Mouse (Mus musculus) embryonic facial prominence, embryonic 13.5 days (tissue): ENCODE results near the gene Htra2. TPM values are rescaled to one million over a fixed set of nuclear protein-coding genes. Genes with fewer than 3 reads are reported as not detected.
A peak's percentile ranks its signal among the peaks of the same experiment; 100 is the strongest.

ENCODE experiments used
- ATAC-seq: fragments of 200-750 bp; cut with Nextera tagmentation; 2 replicates; pipeline ENCODE4 v1.8.0; 2017; ENCODE audit warnings: low read depth; ENCODE audit not compliant: insufficient number of reproducible peaks, insufficient read depth, low FRiP score, low TSS enrichment
- H3K27ac ChIP-seq: fragments of 300-500 bp; sonication (generic); 2 replicates; pipeline ENCODE4 v1.5.1; 2015; ENCODE audit warnings: moderate library complexity, mild to moderate bottlenecking, inconsistent platforms
- H3K27me3 ChIP-seq: fragments of 300-500 bp; sonication (generic); 2 replicates; pipeline ENCODE4 v1.6.1; 2015; ENCODE audit warnings: mild to moderate bottlenecking, inconsistent platforms
- H3K36me3 ChIP-seq: fragments of 300-500 bp; sonication (generic); 2 replicates; pipeline ENCODE4 v1.6.1; 2015; ENCODE audit warnings: mild to moderate bottlenecking, inconsistent platforms
- H3K4me1 ChIP-seq: fragments of 300-500 bp; sonication (generic); 2 replicates; pipeline ENCODE4 v1.6.1; 2015; ENCODE audit warnings: inconsistent platforms
- H3K4me2 ChIP-seq: fragments of 300-500 bp; sonication (generic); 2 replicates; pipeline ENCODE4 v1.6.1; 2015; ENCODE audit warnings: moderate library complexity, mild to moderate bottlenecking, inconsistent platforms
- H3K4me3 ChIP-seq: fragments of 300-500 bp; sonication (generic); 2 replicates; pipeline ENCODE4 v1.5.1; 2015; ENCODE audit warnings: mild to moderate bottlenecking, inconsistent platforms
- H3K9ac ChIP-seq: fragments of 300-500 bp; sonication (generic); 2 replicates; pipeline ENCODE4 v1.6.1; 2015; ENCODE audit warnings: mild to moderate bottlenecking, inconsistent platforms
- H3K9me3 ChIP-seq: fragments of 300-500 bp; sonication (generic); 2 replicates; pipeline ENCODE4 v1.6.1; 2016; ENCODE audit warnings: inconsistent platforms
- WGBS: fragments of 180-500 bp; shearing (Covaris S2); methylation state at CpG from one replicate; pipeline ENCODE4 v1.1.7; 2015; ENCODE audit warnings: mixed read lengths; 5-methylcytosine and 5-hydroxymethylcytosine counted together
- polyA plus RNA-seq: library from polyadenylated mRNA; unstranded; fragments of >200 nt; fragmentation: Nextera tagmentation; extraction: Ambion mirVana; gene quantifications from 2 replicates; pipeline ENCODE4 v1.2.1, GENCODE M21; 2015

Gene Htra2
- polyA plus RNA-seq, 1 experiment from 2014 or later = 72.6 TPM

DNA sequence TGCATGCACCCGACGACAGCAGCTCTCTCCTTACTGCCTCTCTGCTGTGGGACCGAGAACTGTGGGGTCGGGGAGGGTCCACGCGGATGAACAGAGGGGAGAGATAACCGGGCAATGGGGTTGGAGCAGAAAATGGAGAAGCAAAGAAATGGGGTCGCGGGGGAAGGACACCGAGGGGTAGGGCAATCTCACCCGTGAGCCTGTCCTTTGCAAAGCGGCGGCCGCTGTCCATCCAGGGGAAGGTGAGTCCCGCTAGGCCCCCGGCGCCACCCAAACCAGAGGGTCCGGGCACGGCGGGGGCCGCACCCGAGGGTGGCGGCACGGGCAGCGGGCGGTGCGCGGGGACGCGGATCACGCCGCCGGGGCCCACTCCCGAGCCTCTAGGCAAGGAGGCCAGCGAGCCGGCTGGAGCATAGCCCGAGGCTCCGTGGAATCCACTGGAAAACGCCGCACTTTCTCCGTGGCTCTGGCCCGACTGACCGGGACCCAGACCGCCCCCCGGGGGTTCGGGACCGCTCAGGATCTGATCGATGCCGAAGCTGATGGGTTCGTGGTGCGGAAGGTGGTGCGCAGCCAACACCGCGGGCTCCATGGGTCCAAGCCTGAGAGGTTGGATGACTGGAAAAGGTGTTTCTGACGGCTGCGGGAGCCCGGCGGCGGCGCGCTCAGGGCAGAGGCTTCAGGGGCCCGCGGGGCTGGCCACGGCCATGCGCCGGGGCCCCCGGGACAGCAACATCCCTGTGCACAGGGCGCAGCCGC lies 14.6 kb upstream of the Htra2 start:
- H3K27me3 ChIP-seq = peaks cover 99% of the 10 kb centered on the region
- no peaks in the 10 kb centered on the region for H3K9me3 ChIP-seq
- peak overlapping the region; percentile 54 for H3K4me2 ChIP-seq
- no peak; the same call in 1 of the 2 replicates for ATAC-seq
- no peaks in the 10 kb centered on the region for H3K36me3 ChIP-seq
- peaks cover 35% of the 10 kb centered on the region for H3K4me1 ChIP-seq
- H3K9ac ChIP-seq = 0 out of 2 replicates have a peak overlapping the region, but pooled peaks have one; percentile 27
- under 1% methylated on average over 66 of the region's 69 CpGs for WGBS
- no peak overlapping the region for H3K27ac ChIP-seq
- peak overlapping the region; percentile 33 for H3K4me3 ChIP-seq

DNA sequence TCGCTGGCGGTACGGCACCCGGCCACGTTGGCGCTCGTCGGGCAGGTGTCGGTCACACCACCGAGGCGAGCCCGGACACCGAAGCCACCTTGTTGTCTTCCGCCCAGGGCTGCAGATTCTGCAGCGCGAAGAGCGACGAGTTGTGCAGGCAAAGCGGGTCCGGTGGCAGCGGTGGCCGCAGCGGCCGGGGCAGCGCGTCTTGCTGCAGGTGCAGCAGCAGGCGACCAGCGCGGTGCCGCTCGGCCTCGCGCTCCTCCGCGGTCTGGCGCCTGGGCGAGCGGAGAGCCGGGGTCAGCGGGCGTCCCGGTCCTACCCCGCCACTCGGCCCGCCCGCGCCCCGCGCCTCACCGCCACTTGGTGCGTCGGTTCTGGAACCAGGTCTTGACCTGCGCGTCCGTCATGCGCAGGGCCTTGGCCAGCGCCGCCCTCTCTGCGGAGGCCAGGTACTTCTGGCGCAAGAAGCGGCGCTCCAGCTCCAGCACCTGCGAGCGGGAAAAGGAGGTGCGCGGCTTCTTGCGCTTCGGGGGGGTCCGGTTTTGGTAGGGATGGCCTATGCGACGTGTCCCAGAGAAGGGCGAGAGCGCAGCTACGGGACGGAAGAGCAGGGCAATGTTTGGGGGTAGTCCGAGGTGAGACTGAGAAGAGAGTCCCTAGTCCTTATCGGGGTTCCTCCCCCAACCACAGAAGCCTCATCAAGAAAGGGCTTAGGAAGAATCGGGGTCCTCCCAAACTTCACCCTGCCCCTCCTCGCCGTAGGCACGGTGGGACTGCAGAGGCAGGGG lies 13.8 kb upstream of the Htra2 start:
- peaks cover 35% of the 10 kb centered on the region for H3K4me1 ChIP-seq
- H3K4me2 ChIP-seq = peak overlapping the region; percentile 41
- no peaks in the 10 kb centered on the region for H3K36me3 ChIP-seq
- no peak for ATAC-seq
- H3K27me3 ChIP-seq = peaks cover 99% of the 10 kb centered on the region
- no peak overlapping the region for H3K9ac ChIP-seq
- WGBS = 2% methylated on average over 80 of the region's 81 CpGs
- H3K27ac ChIP-seq = no peak overlapping the region
- H3K9me3 ChIP-seq = no peaks in the 10 kb centered on the region
- peak overlapping the region; percentile 33 for H3K4me3 ChIP-seq

DNA sequence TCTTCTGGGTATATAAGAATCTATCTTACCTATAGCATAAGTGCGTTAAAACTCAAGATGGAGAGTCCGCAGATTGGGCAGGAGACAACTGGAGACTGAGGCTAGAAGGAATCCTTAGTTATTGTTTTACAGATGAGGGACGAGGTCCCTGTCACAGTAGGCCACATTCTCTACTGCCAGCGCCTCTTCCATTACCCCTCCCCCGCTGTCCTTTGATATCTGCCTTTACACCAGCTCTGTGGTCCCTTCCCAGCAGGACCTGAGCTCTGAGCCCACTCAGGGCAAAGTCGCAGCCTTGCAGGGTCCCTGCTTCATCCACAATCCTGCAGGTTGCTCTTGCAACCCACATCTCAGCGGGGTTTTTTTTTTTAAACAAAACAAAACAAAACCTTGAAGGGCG lies 13.1 kb upstream of the Htra2 start:
- H3K9me3 ChIP-seq = no peaks in the 10 kb centered on the region
- WGBS = 4% methylated on average over 8 of the region's 8 CpGs
- H3K4me2 ChIP-seq = no peak overlapping the region
- no peaks in the 10 kb centered on the region for H3K36me3 ChIP-seq
- peaks cover 100% of the 10 kb centered on the region for H3K27me3 ChIP-seq
- peaks cover 35% of the 10 kb centered on the region for H3K4me1 ChIP-seq
- H3K9ac ChIP-seq = no peak overlapping the region
- no peak for ATAC-seq
- H3K27ac ChIP-seq = no peak overlapping the region
- peak overlapping the region; percentile 33; the same call in 1 of the 2 replicates for H3K4me3 ChIP-seq

DNA sequence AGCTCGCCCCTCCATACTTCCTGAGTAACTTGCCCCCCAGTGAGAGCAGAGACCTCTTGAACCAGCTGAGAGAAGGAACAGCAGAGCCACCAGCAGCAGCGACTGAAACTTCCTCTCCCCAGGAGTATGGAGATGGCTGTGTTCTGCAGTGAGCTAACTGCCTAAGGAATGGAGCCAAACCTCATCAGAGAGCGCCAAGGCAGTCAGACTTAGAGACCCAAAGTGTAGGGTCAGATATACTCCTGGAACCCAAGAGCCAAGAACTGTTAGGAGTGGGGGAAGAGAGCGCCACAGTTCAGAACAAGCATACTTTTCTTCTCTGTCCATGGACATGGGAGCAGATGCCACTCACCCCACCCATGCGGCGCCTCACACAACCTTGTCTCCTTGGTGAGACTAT lies 11.4 kb upstream of the Htra2 start:
- Histone ChIP-seq H3K27ac (no peak overlapping the region), H3K4me1 (peaks cover 32% of the 10 kb centered on the region), H3K4me2 (no peak overlapping the region), H3K36me3 (no peaks in the 10 kb centered on the region), H3K9ac (no peak overlapping the region), H3K9me3 (no peaks in the 10 kb centered on the region), H3K4me3 (no peak overlapping the region), H3K27me3 (peaks cover 100% of the 10 kb centered on the region)
- ATAC-seq = no peak
- 30% methylated on average over 6 of the region's 6 CpGs for WGBS

DNA sequence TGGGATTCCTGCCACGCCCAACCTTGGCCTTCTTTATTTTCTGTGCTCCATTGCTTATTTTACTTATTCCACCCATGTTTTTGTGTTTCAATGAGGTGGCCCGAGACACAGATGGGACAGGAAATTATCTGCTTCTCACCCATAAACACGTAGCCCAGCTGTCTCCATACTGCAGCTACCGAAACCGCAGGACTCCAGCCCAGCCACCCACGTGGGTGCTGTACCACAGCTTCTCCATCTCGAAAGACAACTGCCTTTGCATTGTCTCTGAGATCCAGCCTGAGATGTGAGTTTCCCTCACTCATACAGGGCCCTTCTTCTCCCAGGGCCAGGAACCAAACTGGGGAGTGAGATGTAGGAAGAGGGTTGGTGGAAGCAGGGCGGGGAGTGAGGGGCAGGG lies 10.9 kb upstream of the Htra2 start:
- H3K4me2 ChIP-seq = no peak overlapping the region
- H3K27me3 ChIP-seq = peaks cover 100% of the 10 kb centered on the region
- H3K4me3 ChIP-seq = no peak overlapping the region
- H3K9ac ChIP-seq = no peak overlapping the region
- WGBS = 45% methylated on average over 8 of the region's 8 CpGs
- ATAC-seq = no peak
- H3K4me1 ChIP-seq = peaks cover 28% of the 10 kb centered on the region
- H3K9me3 ChIP-seq = no peaks in the 10 kb centered on the region
- no peak overlapping the region for H3K27ac ChIP-seq
- no peaks in the 10 kb centered on the region for H3K36me3 ChIP-seq

- peaks cover 14% of the 10 kb centered on the region for H3K4me1 ChIP-seq
- ATAC-seq = no peak
- no peak overlapping the region for H3K4me2 ChIP-seq
These were observed 3.7 kb upstream of the Htra2 start for GRCm38 (mm10) chr6:83058725-83059124.

DNA sequence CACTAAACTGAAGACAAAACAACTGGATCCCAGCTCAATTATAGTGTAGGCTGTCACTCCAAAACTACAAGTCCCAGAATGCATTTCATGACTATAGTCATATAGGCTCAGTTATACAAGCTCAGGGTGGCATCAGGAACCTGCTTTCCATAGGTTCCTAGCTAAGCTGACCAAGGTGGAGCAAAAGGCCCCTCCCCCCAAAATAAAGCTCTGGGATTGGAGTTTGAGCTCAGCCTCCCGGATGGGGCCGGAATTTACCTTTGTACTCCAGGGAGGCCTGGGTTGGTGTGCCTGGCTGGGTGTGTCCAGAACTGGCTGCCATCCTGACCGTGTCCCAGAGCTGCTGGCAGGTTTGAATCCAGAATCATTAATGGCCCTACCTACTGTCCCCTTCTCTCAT lies 2.7 kb upstream of the Htra2 start, which contains the start of gene Dqx1:
Dqx1 (plus strand) TSS at position 55 of the 400 bp plus-strand sequence.
- H3K9ac ChIP-seq = no peak within 1 kb of the TSS
- peaks cover 23% of the 10 kb centered on the region for H3K27me3 ChIP-seq
- ATAC-seq = no peak
- H3K9me3 ChIP-seq = no peaks in the 10 kb centered on the region
- peaks cover 20% of the 10 kb centered on the region for H3K36me3 ChIP-seq
- 55% methylated on average over 3 of the region's 3 CpGs for WGBS
- H3K4me2 ChIP-seq = no peak within 1 kb of the TSS
- no peak within 1 kb of the TSS for H3K4me3 ChIP-seq
- no peak within 1 kb of the TSS for H3K27ac ChIP-seq
- peaks cover 21% of the 10 kb centered on the region for H3K4me1 ChIP-seq

More at GRCm38 (mm10) chr6:83058725-83059124, 3.7 kb upstream of the Htra2 start:
- 87% methylated on average over 2 of the region's 2 CpGs for WGBS
- no peak overlapping the region for H3K9ac ChIP-seq
- H3K27me3 ChIP-seq = peaks cover 32% of the 10 kb centered on the region
- no peaks in the 10 kb centered on the region for H3K9me3 ChIP-seq
- H3K4me3 ChIP-seq = no peak overlapping the region
- H3K36me3 ChIP-seq = peaks cover 20% of the 10 kb centered on the region
- no peak overlapping the region for H3K27ac ChIP-seq

DNA sequence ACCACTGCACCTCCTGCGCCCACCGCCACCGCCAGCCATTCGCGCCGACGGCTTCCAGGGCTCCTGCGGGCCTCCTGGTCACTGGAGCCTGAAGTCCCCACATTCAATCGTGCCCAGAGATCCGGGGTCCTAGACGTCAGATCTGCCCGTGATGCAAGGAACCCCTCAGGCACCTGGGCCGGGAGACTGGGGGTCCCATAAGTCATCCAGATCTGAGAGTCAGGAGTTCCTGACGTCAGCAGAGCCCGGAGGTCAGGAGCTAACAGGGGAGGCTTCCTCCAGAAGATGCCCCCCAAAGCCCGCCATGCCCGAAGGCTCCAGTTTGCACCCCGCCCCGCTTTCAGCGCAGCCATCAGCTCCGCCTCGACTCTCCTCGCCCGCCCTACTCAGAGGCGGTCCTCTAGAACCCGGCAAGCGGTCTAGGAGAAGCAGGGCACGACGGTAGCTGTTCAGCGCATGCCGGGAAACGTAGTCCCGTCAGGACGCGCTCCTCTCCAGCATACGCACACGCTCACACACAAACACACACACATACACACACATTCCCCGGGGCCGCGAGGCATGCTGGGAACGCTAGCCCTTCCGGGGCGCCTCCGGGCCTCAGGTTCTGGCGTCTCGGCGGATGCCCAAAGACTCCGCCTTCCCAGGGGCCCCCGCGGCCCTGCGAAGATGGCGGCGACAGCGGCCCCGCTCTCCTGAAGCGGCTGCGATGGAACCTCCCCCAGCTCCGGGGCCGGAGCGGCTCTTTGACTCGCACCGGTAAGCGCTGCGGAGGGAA lies 810 bp downstream of the Htra2 start, which contains the start of gene Aup1:
Aup1 (plus strand) TSS at position 448 of the 778 bp plus-strand sequence.
- Histone ChIP-seq H3K36me3 (peaks cover 38% of the 10 kb centered on the region), H3K27me3 (no peaks in the 10 kb centered on the region), H3K9ac (peak within 1 kb of the TSS; percentile 96), H3K4me2 (peak within 1 kb of the TSS; percentile 88), H3K9me3 (no peaks in the 10 kb centered on the region), H3K4me1 (peaks cover 26% of the 10 kb centered on the region), H3K27ac (peak within 1 kb of the TSS; percentile 92), H3K4me3 (peak within 1 kb of the TSS; percentile 99)
- WGBS = under 1% methylated on average over 64 of the region's 64 CpGs
- ATAC-seq = peak; percentile 94

- Histone ChIP-seq H3K36me3 (peaks cover 38% of the 10 kb centered on the region), H3K4me2 (peak overlapping the region; percentile 88), H3K27ac (peak overlapping the region; percentile 92), H3K9ac (peak overlapping the region; percentile 96), H3K27me3 (no peaks in the 10 kb centered on the region), H3K4me1 (peaks cover 26% of the 10 kb centered on the region), H3K4me3 (peak overlapping the region; percentile 99), H3K9me3 (no peaks in the 10 kb centered on the region)
- ATAC-seq = no peak
- 1% methylated on average over 26 of the region's 26 CpGs for WGBS
These were observed 1.7 kb downstream of the Htra2 start for GRCm38 (mm10) chr6:83053136-83053960.

DNA sequence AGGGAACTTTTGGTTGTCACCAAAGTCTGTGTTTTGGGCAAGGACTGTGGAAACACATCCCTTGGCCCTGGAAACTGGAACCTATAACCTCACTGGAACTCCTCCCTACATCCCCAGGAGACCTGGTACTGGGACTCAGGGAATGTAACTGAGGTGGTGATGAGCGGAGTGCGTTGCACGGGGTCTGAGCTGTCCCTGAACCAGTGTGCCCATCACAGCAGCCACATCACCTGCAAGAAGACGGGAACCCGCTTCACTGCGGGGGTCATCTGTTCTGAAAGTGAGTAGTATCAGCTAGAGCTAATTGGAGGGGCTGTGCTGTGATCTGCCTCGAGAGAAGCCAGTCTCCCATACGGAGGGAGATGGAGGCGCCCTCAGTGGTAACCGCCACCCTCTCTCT lies 5.7 kb downstream of the Htra2 start:
- Histone ChIP-seq H3K27ac (no peak overlapping the region), H3K27me3 (no peaks in the 10 kb centered on the region), H3K4me1 (peaks cover 12% of the 10 kb centered on the region), H3K9me3 (no peaks in the 10 kb centered on the region), H3K9ac (no peak overlapping the region), H3K4me2 (no peak overlapping the region), H3K4me3 (no peak overlapping the region), H3K36me3 (peaks cover 19% of the 10 kb centered on the region)
- WGBS = 69% methylated on average over 10 of the region's 10 CpGs
- ATAC-seq = no peak
